Mouse (Mus musculus): Measurements from ENCODE around the gene Slc24a3.

Gene Slc24a3

GRCm38 (mm10) chr2:145288501-145288900, 120.9 kb downstream of the Slc24a3 start:
- no peak for DNase-seq

- DNase-seq: no peak
These were observed 123.9 kb downstream of the Slc24a3 start for GRCm38 (mm10) chr2:145291473-145291872.

GRCm38 (mm10) chr2:145292196-145292595, 124.6 kb downstream of the Slc24a3 start:
- no peak for DNase-seq

GRCm38 (mm10) chr2:145292816-145293215, 125.3 kb downstream of the Slc24a3 start:
- no peak for DNase-seq

- DNase-seq: no peak
These were observed 129.4 kb downstream of the Slc24a3 start for GRCm38 (mm10) chr2:145296906-145297305.

- DNase-seq: no peak
These were observed 132.6 kb downstream of the Slc24a3 start for GRCm38 (mm10) chr2:145299914-145300699.

- DNase-seq: no peak
These were observed 139.8 kb downstream of the Slc24a3 start for GRCm38 (mm10) chr2:145307231-145307883.

- no peak for DNase-seq
These were observed 151.4 kb downstream of the Slc24a3 start for GRCm38 (mm10) chr2:145318916-145319315.

- no peak for DNase-seq
These were observed 153.7 kb downstream of the Slc24a3 start for GRCm38 (mm10) chr2:145321287-145321686.

GRCm38 (mm10) chr2:145321755-145322154, 154.2 kb downstream of the Slc24a3 start:
- DNase-seq: no peak

GRCm38 (mm10) chr2:145324477-145324876, 156.9 kb downstream of the Slc24a3 start:
- DNase-seq: no peak

GRCm38 (mm10) chr2:145325852-145326251, 158.3 kb downstream of the Slc24a3 start:
- DNase-seq: no peak

GRCm38 (mm10) chr2:145326544-145326943, 159.0 kb downstream of the Slc24a3 start:
- DNase-seq: no peak

GRCm38 (mm10) chr2:145329756-145330155, 162.2 kb downstream of the Slc24a3 start:
- no peak for DNase-seq

- no peak for DNase-seq
These were observed 164.0 kb downstream of the Slc24a3 start for GRCm38 (mm10) chr2:145331525-145331924.

GRCm38 (mm10) chr2:145333466-145333865, 165.9 kb downstream of the Slc24a3 start:
- no peak for DNase-seq

- DNase-seq: no peak
These were observed 168.9 kb downstream of the Slc24a3 start for GRCm38 (mm10) chr2:145336406-145336805.

- DNase-seq: no peak
These were observed 173.3 kb downstream of the Slc24a3 start for GRCm38 (mm10) chr2:145340816-145341215.

GRCm38 (mm10) chr2:145342956-145343355, 175.4 kb downstream of the Slc24a3 start:
- no peak for DNase-seq

- no peak for DNase-seq
These were observed 177.0 kb downstream of the Slc24a3 start for GRCm38 (mm10) chr2:145344521-145344920.

GRCm38 (mm10) chr2:145353801-145354200, 186.2 kb downstream of the Slc24a3 start:
- DNase-seq: no peak

- no peak for DNase-seq
These were observed 190.8 kb downstream of the Slc24a3 start for GRCm38 (mm10) chr2:145358236-145358942.

- DNase-seq: no peak
These were observed 196.1 kb downstream of the Slc24a3 start for GRCm38 (mm10) chr2:145363604-145364003.

- DNase-seq: no peak
These were observed 201.1 kb downstream of the Slc24a3 start for GRCm38 (mm10) chr2:145368701-145369100.
